Mouse (Mus musculus) heart, postnatal 0 days (tissue): ENCODE data around the gene Dmrt1. TPM values are rescaled to one million over a fixed set of nuclear protein-coding genes. Genes with fewer than 3 reads are reported as not detected.

Source experiments
- ATAC-seq: fragments of 200-750 bp; cut with Nextera tagmentation; 2 replicates; pipeline ENCODE4 v1.8.0; 2017; ENCODE audit warnings: low read depth, moderate number of reproducible peaks, moderate library complexity; ENCODE audit not compliant: insufficient read depth
- DNase-seq: peaks from one replicate; pipeline ENCODE4 v3.0.0-alpha.2; 2016; ENCODE audit warnings: low spot score
- H3K27ac ChIP-seq: fragments of 300-500 bp; sonication (generic); 2 replicates; pipeline ENCODE4 v1.5.1; 2014; ENCODE audit warnings: low read depth, mild to moderate bottlenecking
- H3K27me3 ChIP-seq: fragments of 300-500 bp; sonication (generic); 2 replicates; pipeline ENCODE4 v1.6.1; 2014; ENCODE audit warnings: low read length, mixed read lengths; ENCODE audit not compliant: control insufficient read depth, insufficient read depth
- H3K36me3 ChIP-seq: fragments of 300-500 bp; sonication (generic); replicated peaks from 2 replicates; pipeline ENCODE4 v1.6.1; 2014; ENCODE audit warnings: low read length, mixed read lengths; ENCODE audit not compliant: control insufficient read depth, insufficient read depth
- H3K4me1 ChIP-seq: fragments of 300-500 bp; sonication (generic); 2 replicates; pipeline ENCODE4 v1.6.1; 2014; ENCODE audit warnings: antibody characterized with exemption; ENCODE audit not compliant: control insufficient read depth, insufficient read depth
- H3K4me2 ChIP-seq: fragments of 300-500 bp; sonication (generic); 2 replicates; pipeline ENCODE4 v1.6.1; 2014; ENCODE audit warnings: low read depth, mild to moderate bottlenecking, low read length, moderate library complexity
- H3K4me3 ChIP-seq: fragments of 300-500 bp; sonication (generic); 2 replicates; pipeline ENCODE4 v1.5.1; 2014; ENCODE audit warnings: low read depth, low read length
- H3K9ac ChIP-seq: fragments of 300-500 bp; sonication (generic); replicated peaks from 2 replicates; pipeline ENCODE4 v1.6.1; 2014; ENCODE audit warnings: low read depth, low read length, mixed read lengths
- H3K9me3 ChIP-seq: fragments of 300-500 bp; sonication (generic); replicated peaks from 2 replicates; pipeline ENCODE4 v1.6.1; 2016; ENCODE audit warnings: low read length; ENCODE audit not compliant: control insufficient read depth
- CTCF ChIP-seq: IDR thresholded peaks from 2 replicates; pipeline ENCODE4 v1.5.1; 2016; ENCODE audit warnings: antibody characterized with exemption, control low read depth, low read depth
- EP300 ChIP-seq: IDR thresholded peaks from 2 replicates; pipeline ENCODE4 v1.6.1; 2016; ENCODE audit warnings: antibody characterized with exemption, low read depth
- WGBS: fragments of 180-500 bp; shearing (Covaris S2); extraction: QIAGEN DNeasy Blood & Tissue Kit; methylation state at CpG from one replicate; pipeline ENCODE4 v1.1.7; 2014; 5-methylcytosine and 5-hydroxymethylcytosine counted together
- polyA plus RNA-seq: library from polyadenylated mRNA; unstranded; fragments of >200 nt; fragmentation: Nextera tagmentation; extraction: Ambion mirVana; gene quantifications from 2 replicates; pipeline ENCODE4 v1.2.1, GENCODE M21; 2015
- total RNA-seq: library from RNA; depleted of rRNA; stranded (reverse); fragments of >200 nt; gene quantifications from 2 replicates; pipeline ENCODE4 v1.2.3, GENCODE M21; 2014; ENCODE audit warnings: low replicate concordance

Gene Dmrt1
- total and polyA plus RNA-seq, 2 experiments from 2014 or later: not detected

GRCm38 (mm10) chr19:25608961-25609850, 103.8 kb downstream of the Dmrt1 start:
- Histone ChIP-seq H3K36me3 (no peaks in the 10 kb centered on the region), H3K4me2 (peak overlapping the region; percentile 49; the same call in 1 of the 2 replicates), H3K9ac (no peak overlapping the region), H3K4me3 (no peak overlapping the region), H3K9me3 (no peaks in the 10 kb centered on the region), H3K27ac (no peak overlapping the region), H3K4me1 (peaks cover 13% of the 10 kb centered on the region; the same call in 1 of the 2 replicates), H3K27me3 (peaks cover 100% of the 10 kb centered on the region)
- DNase-seq (no peak), ATAC-seq (no peak)
- WGBS: 3% methylated on average over 33 of the region's 33 CpGs
- TF ChIP-seq EP300 (no peak), CTCF (no peak)

- TF ChIP-seq EP300: no peak
- no peak for TF ChIP-seq CTCF
- Histone ChIP-seq H3K9me3 (no peaks in the 10 kb centered on the region), H3K4me3 (peak within 1 kb of the TSS; percentile 35), H3K36me3 (no peaks in the 10 kb centered on the region), H3K9ac (no peak within 1 kb of the TSS), H3K27me3 (peaks cover 100% of the 10 kb centered on the region), H3K27ac (no peak within 1 kb of the TSS), H3K4me2 (peak within 1 kb of the TSS; percentile 49), H3K4me1 (peaks cover 13% of the 10 kb centered on the region; the same call in 1 of the 2 replicates)
- WGBS: under 1% methylated on average over 29 of the region's 29 CpGs
- no peak for ATAC-seq
- no peak for DNase-seq
Measured at GRCm38 (mm10) chr19:25610015-25610410, 104.6 kb downstream of the Dmrt1 start, which contains the start of gene Dmrt3. Gene Dmrt3 (plus strand): TSS chr19:25610301.

- no peak for TF ChIP-seq CTCF
- TF ChIP-seq EP300: no peak
- H3K27ac ChIP-seq: no peak overlapping the region
- WGBS: under 1% methylated on average over 61 of the region's 71 CpGs
- DNase-seq (no peak), ATAC-seq (peak; percentile 31; the same call in 1 of the 2 replicates)
- no peak overlapping the region for H3K9ac ChIP-seq
- H3K4me3 ChIP-seq: peak overlapping the region; percentile 35
- H3K36me3 ChIP-seq: no peaks in the 10 kb centered on the region
- H3K27me3 ChIP-seq: peaks cover 100% of the 10 kb centered on the region
- no peaks in the 10 kb centered on the region for H3K9me3 ChIP-seq
- H3K4me1 ChIP-seq: peaks cover 13% of the 10 kb centered on the region; the same call in 1 of the 2 replicates
- peak overlapping the region; percentile 49 for H3K4me2 ChIP-seq
Measured at GRCm38 (mm10) chr19:25610411-25611111, 105.1 kb downstream of the Dmrt1 start.

DNA sequence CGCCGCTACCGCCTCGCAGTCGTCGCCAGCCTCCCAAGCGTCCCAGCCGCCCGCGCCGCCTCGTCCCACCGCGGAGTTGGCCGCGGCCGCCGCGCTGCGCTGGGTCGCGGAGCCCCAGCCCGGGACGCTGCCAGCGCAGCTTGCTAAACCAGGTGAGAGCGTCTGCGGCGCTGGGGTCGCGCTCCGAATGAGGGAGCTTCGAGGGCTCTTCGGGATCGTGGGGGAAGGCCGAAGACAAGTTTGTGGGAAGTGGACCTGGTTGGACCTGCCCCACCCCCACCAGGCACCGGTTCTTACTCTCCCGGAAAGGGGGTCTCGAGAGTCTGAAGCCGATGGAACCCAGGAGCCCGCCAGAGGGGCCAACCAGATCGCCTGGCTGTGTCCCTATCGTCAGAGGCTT, 105.7 kb downstream of the Dmrt1 start:
- Histone ChIP-seq H3K4me1 (peaks cover 8% of the 10 kb centered on the region; the same call in 1 of the 2 replicates), H3K27ac (no peak overlapping the region), H3K9ac (no peak overlapping the region), H3K9me3 (no peaks in the 10 kb centered on the region), H3K4me3 (peak overlapping the region; percentile 35), H3K36me3 (no peaks in the 10 kb centered on the region), H3K27me3 (peaks cover 100% of the 10 kb centered on the region), H3K4me2 (peak overlapping the region; percentile 49)
- ATAC-seq (0 out of 2 replicates have a peak, but pooled peaks have one; percentile 5), DNase-seq (no peak)
- under 1% methylated on average over 32 of the region's 42 CpGs for WGBS
- TF ChIP-seq EP300: no peak
- no peak for TF ChIP-seq CTCF

- Histone ChIP-seq H3K4me1 (peaks cover 7% of the 10 kb centered on the region; the same call in 1 of the 2 replicates), H3K27ac (no peak overlapping the region), H3K9me3 (no peaks in the 10 kb centered on the region), H3K4me2 (no peak overlapping the region), H3K36me3 (no peaks in the 10 kb centered on the region), H3K27me3 (peaks cover 100% of the 10 kb centered on the region), H3K4me3 (no peak overlapping the region), H3K9ac (no peak overlapping the region)
- no peak for TF ChIP-seq CTCF
- no peak for TF ChIP-seq EP300
- 11% methylated on average over 16 of the region's 16 CpGs for WGBS
- no peak for ATAC-seq
- no peak for DNase-seq
Measured at GRCm38 (mm10) chr19:25611876-25612805, 106.7 kb downstream of the Dmrt1 start.
